Mouse (Mus musculus) hematopoietic stem cell, adult 5-6 weeks (primary cell): ENCODE results near the gene Cxcl14. TPM values are rescaled to one million over a fixed set of nuclear protein-coding genes. Genes with fewer than 3 reads are reported as not detected.

Source experiments
- ATAC-seq, 2 experiments: fragments of 125-278 bp in 1 of 2; replicated peaks in 1 of 2; 2 replicates each; pipeline ENCODE4 v1.8.0; 2016 to 2017; ENCODE audit warnings: inconsistent platforms in 2 of 2, mild to moderate bottlenecking in 2 of 2, moderate number of reproducible peaks in 2 of 2, low read depth in 1 of 2, moderate TSS enrichment in 1 of 2; ENCODE audit not compliant: low FRiP score in 2 of 2, poor library complexity in 2 of 2, severe bottlenecking in 2 of 2, insufficient read depth in 1 of 2, low TSS enrichment in 1 of 2
- total RNA-seq: library from RNA; stranded (forward); fragments of 172-1452, 232-1000 nt; gene quantifications from 2 replicates; pipeline ENCODE4 v1.2.3, GENCODE M21; 2017

The Cxcl14 gene
- total RNA-seq, 1 experiment from 2014 or later: 0.84 TPM

GRCm38 (mm10) chr13:56259021-56259925 lies 37.1 kb downstream of the Cxcl14 start:
- ATAC-seq: no peak

- ATAC-seq: no peak
Observed at GRCm38 (mm10) chr13:56258196-56259020, 37.9 kb downstream of the Cxcl14 start.

- ATAC-seq: no peak
Observed at GRCm38 (mm10) chr13:56257469-56258153, 38.7 kb downstream of the Cxcl14 start.

GRCm38 (mm10) chr13:56256716-56257299 lies 39.5 kb downstream of the Cxcl14 start:
- no peak for ATAC-seq

- ATAC-seq: no peak
Observed at GRCm38 (mm10) chr13:56253379-56253778, 43.0 kb downstream of the Cxcl14 start.

GRCm38 (mm10) chr13:56252783-56253182 lies 43.6 kb downstream of the Cxcl14 start:
- no peak for ATAC-seq

GRCm38 (mm10) chr13:56251924-56252619 lies 44.3 kb downstream of the Cxcl14 start, which contains the start of gene Neurog1:
Gene Neurog1 (minus strand): TSS chr13:56252163.
- no peak for ATAC-seq

- no peak for ATAC-seq
Observed at GRCm38 (mm10) chr13:56251176-56251923, 45.0 kb downstream of the Cxcl14 start.

- ATAC-seq: no peak
Observed at GRCm38 (mm10) chr13:56250551-56251161, 45.7 kb downstream of the Cxcl14 start.

- no peak for ATAC-seq
Observed at GRCm38 (mm10) chr13:56249593-56250341, 46.6 kb downstream of the Cxcl14 start.

GRCm38 (mm10) chr13:56243104-56243503 lies 53.2 kb downstream of the Cxcl14 start:
- ATAC-seq: no peak

GRCm38 (mm10) chr13:56240012-56240770 lies 56.2 kb downstream of the Cxcl14 start:
- no peak for ATAC-seq
